Mouse (Mus musculus) limb, embryonic 10.5 days (tissue): ENCODE results near the gene Smarcc2. TPM values are rescaled to one million over a fixed set of nuclear protein-coding genes. Genes with fewer than 3 reads are reported as not detected.
A peak's percentile ranks its signal among the peaks of the same experiment; 100 is the strongest.
"Not testable (repeated sequence)": the region's sequence is repeated elsewhere in the genome, so short reads cannot be mapped to it uniquely, and the experiment has no call there.

ENCODE experiments used
- DNase-seq: peaks from one replicate; pipeline ENCODE4 v3.0.0-alpha.2; 2017; ENCODE audit warnings: low spot score
- H3K27ac ChIP-seq: fragments of 300-500 bp; sonication (generic); 2 replicates; pipeline ENCODE4 v1.5.1; 2016; ENCODE audit warnings: mild to moderate bottlenecking
- H3K27me3 ChIP-seq: fragments of 300-500 bp; sonication (generic); 2 replicates; pipeline ENCODE4 v1.6.1; 2016; ENCODE audit warnings: low read depth, mild to moderate bottlenecking; ENCODE audit not compliant: poor library complexity, severe bottlenecking
- H3K36me3 ChIP-seq: fragments of 300-500 bp; sonication (generic); 2 replicates; pipeline ENCODE4 v1.6.1; 2016; ENCODE audit warnings: mild to moderate bottlenecking, moderate library complexity
- H3K4me1 ChIP-seq: fragments of 300-500 bp; sonication (generic); 2 replicates; pipeline ENCODE4 v1.6.1; 2016
- H3K4me3 ChIP-seq: fragments of 300-500 bp; sonication (generic); 2 replicates; pipeline ENCODE4 v1.5.1; 2016; ENCODE audit warnings: mild to moderate bottlenecking, moderate library complexity
- H3K9me3 ChIP-seq: fragments of 300-500 bp; sonication (generic); replicated peaks from 2 replicates; pipeline ENCODE4 v1.6.1; 2016; ENCODE audit warnings: mild to moderate bottlenecking
- WGBS: fragments of 180-500 bp; shearing (Covaris S2); methylation state at CpG from one replicate; pipeline ENCODE4 v1.1.7; 2016; 5-methylcytosine and 5-hydroxymethylcytosine counted together
- polyA plus RNA-seq: library from polyadenylated mRNA; unstranded; fragments of >200 nt; fragmentation: Nextera tagmentation; extraction: Ambion mirVana; gene quantifications from 2 replicates; pipeline ENCODE4 v1.2.1, GENCODE M21; 2016

Gene Smarcc2
- polyA plus RNA-seq, 1 experiment from 2014 or later: 91.3 TPM

GRCm38 (mm10) chr10:128490912-128491311, 31.9 kb downstream of the Smarcc2 start:
- WGBS: 70% methylated on average over 5 of the region's 5 CpGs
- H3K27ac ChIP-seq: no peak overlapping the region
- H3K27me3 ChIP-seq: no peaks in the 10 kb centered on the region
- peaks cover 66% of the 10 kb centered on the region for H3K36me3 ChIP-seq
- no peak for DNase-seq
- H3K4me1 ChIP-seq: peaks cover 32% of the 10 kb centered on the region
- no peaks in the 10 kb centered on the region for H3K9me3 ChIP-seq
- H3K4me3 ChIP-seq: peak overlapping the region; percentile 65; the same call in 1 of the 2 replicates

- H3K4me3 ChIP-seq: peak overlapping the region; percentile 65
- no peak overlapping the region for H3K27ac ChIP-seq
- WGBS: 78% methylated on average over 6 of the region's 6 CpGs
- H3K9me3 ChIP-seq: no peaks in the 10 kb centered on the region
- peaks cover 34% of the 10 kb centered on the region for H3K4me1 ChIP-seq
- H3K27me3 ChIP-seq: no peaks in the 10 kb centered on the region
- no peak for DNase-seq
- peaks cover 60% of the 10 kb centered on the region for H3K36me3 ChIP-seq
These were observed 32.4 kb downstream of the Smarcc2 start for GRCm38 (mm10) chr10:128491495-128491894.

- not testable (repeated sequence) for H3K27ac ChIP-seq, H3K9me3 ChIP-seq, H3K27me3 ChIP-seq, DNase-seq
- Histone ChIP-seq H3K36me3 (peaks cover 54% of the 10 kb centered on the region), H3K4me1 (peaks cover 39% of the 10 kb centered on the region), H3K4me3 (peak overlapping the region; percentile 65)
- WGBS: 79% methylated on average over 8 of the region's 8 CpGs
These were observed 33.0 kb downstream of the Smarcc2 start for GRCm38 (mm10) chr10:128492051-128492450.

GRCm38 (mm10) chr10:128492633-128493311, 33.7 kb downstream of the Smarcc2 start:
- peak overlapping the region; percentile 90 for H3K27ac ChIP-seq
- 34% methylated on average over 12 of the region's 12 CpGs for WGBS
- H3K4me3 ChIP-seq: peak overlapping the region; percentile 65
- H3K27me3 ChIP-seq: peaks cover 7% of the 10 kb centered on the region
- peak; percentile 66 for DNase-seq
- H3K9me3 ChIP-seq: no peaks in the 10 kb centered on the region
- peaks cover 41% of the 10 kb centered on the region for H3K4me1 ChIP-seq
- H3K36me3 ChIP-seq: peaks cover 47% of the 10 kb centered on the region

GRCm38 (mm10) chr10:128493319-128493694, 34.3 kb downstream of the Smarcc2 start:
- peaks cover 42% of the 10 kb centered on the region for H3K36me3 ChIP-seq
- H3K27me3 ChIP-seq: peaks cover 7% of the 10 kb centered on the region
- peak overlapping the region; percentile 90 for H3K27ac ChIP-seq
- no peaks in the 10 kb centered on the region for H3K9me3 ChIP-seq
- DNase-seq: peak; percentile 47
- H3K4me1 ChIP-seq: peaks cover 46% of the 10 kb centered on the region
- peak overlapping the region; percentile 65 for H3K4me3 ChIP-seq
- 0% methylated on average over 12 of the region's 12 CpGs for WGBS

- DNase-seq: peak; percentile 98
- peak within 1 kb of the TSS; percentile 65 for H3K4me3 ChIP-seq
- no peaks in the 10 kb centered on the region for H3K9me3 ChIP-seq
- peaks cover 49% of the 10 kb centered on the region for H3K4me1 ChIP-seq
- peak within 1 kb of the TSS; percentile 90 for H3K27ac ChIP-seq
- H3K36me3 ChIP-seq: peaks cover 35% of the 10 kb centered on the region
- H3K27me3 ChIP-seq: peaks cover 7% of the 10 kb centered on the region
- under 1% methylated on average over 45 of the region's 45 CpGs for WGBS
These were observed 34.9 kb downstream of the Smarcc2 start, which contains the start of gene Myl6 for GRCm38 (mm10) chr10:128493695-128494666. TSS of gene Myl6 (minus strand) at chr10:128494145.

- Histone ChIP-seq H3K27me3 (peaks cover 7% of the 10 kb centered on the region), H3K4me1 (peaks cover 54% of the 10 kb centered on the region), H3K9me3 (no peaks in the 10 kb centered on the region), H3K4me3 (peak overlapping the region; percentile 65), H3K36me3 (peaks cover 27% of the 10 kb centered on the region), H3K27ac (peak overlapping the region; percentile 90)
- 62% methylated on average over 11 of the region's 11 CpGs for WGBS
- no peak for DNase-seq
These were observed 35.7 kb downstream of the Smarcc2 start for GRCm38 (mm10) chr10:128494667-128495245.

- H3K4me1 ChIP-seq: peaks cover 54% of the 10 kb centered on the region
- H3K4me3 ChIP-seq: peak overlapping the region; percentile 65
- peaks cover 22% of the 10 kb centered on the region for H3K36me3 ChIP-seq
- DNase-seq: no peak
- no peaks in the 10 kb centered on the region for H3K9me3 ChIP-seq
- 88% methylated on average over 2 of the region's 2 CpGs for WGBS
- H3K27ac ChIP-seq: no peak overlapping the region
- H3K27me3 ChIP-seq: peaks cover 7% of the 10 kb centered on the region
These were observed 36.2 kb downstream of the Smarcc2 start for GRCm38 (mm10) chr10:128495270-128495669.

GRCm38 (mm10) chr10:128495903-128496302, 36.9 kb downstream of the Smarcc2 start:
- H3K9me3 ChIP-seq: no peaks in the 10 kb centered on the region
- H3K4me3 ChIP-seq: no peak overlapping the region
- no peak overlapping the region for H3K27ac ChIP-seq
- WGBS: 77% methylated on average over 4 of the region's 4 CpGs
- H3K4me1 ChIP-seq: peaks cover 53% of the 10 kb centered on the region
- peaks cover 16% of the 10 kb centered on the region for H3K36me3 ChIP-seq
- peaks cover 7% of the 10 kb centered on the region for H3K27me3 ChIP-seq
- DNase-seq: no peak

- Histone ChIP-seq H3K27ac (no peak overlapping the region), H3K4me1 (peaks cover 46% of the 10 kb centered on the region)
These were observed 37.5 kb downstream of the Smarcc2 start for GRCm38 (mm10) chr10:128496509-128497077.

GRCm38 (mm10) chr10:128497134-128497737, 38.2 kb downstream of the Smarcc2 start:
- H3K27me3 ChIP-seq: peaks cover 7% of the 10 kb centered on the region
- H3K4me3 ChIP-seq: peak overlapping the region; percentile 14; the same call in 1 of the 2 replicates
- H3K9me3 ChIP-seq: no peaks in the 10 kb centered on the region
- peaks cover 2% of the 10 kb centered on the region; the same call in 1 of the 2 replicates for H3K36me3 ChIP-seq
- H3K27ac ChIP-seq: no peak overlapping the region
- 45% methylated on average over 6 of the region's 6 CpGs for WGBS
- peaks cover 40% of the 10 kb centered on the region for H3K4me1 ChIP-seq
- DNase-seq: no peak

More at GRCm38 (mm10) chr10:128496509-128497077, 37.5 kb downstream of the Smarcc2 start:
- no peak for DNase-seq
- Histone ChIP-seq H3K9me3 (no peaks in the 10 kb centered on the region), H3K4me3 (peak overlapping the region; percentile 14; the same call in 1 of the 2 replicates), H3K36me3 (peaks cover 9% of the 10 kb centered on the region), H3K27me3 (peaks cover 7% of the 10 kb centered on the region)
- 43% methylated on average over 6 of the region's 6 CpGs for WGBS

GRCm38 (mm10) chr10:128498590-128498989, 39.5 kb downstream of the Smarcc2 start, which contains the start of gene Myl6b:
TSS of gene Myl6b (minus strand) at chr10:128498685.
- H3K27me3 ChIP-seq: peaks cover 7% of the 10 kb centered on the region
- peak within 1 kb of the TSS; percentile 65 for H3K4me3 ChIP-seq
- H3K9me3 ChIP-seq: no peaks in the 10 kb centered on the region
- H3K4me1 ChIP-seq: peaks cover 33% of the 10 kb centered on the region
- H3K27ac ChIP-seq: peak within 1 kb of the TSS; percentile 85
- peak; percentile 97 for DNase-seq
- H3K36me3 ChIP-seq: 0 out of 2 replicates have a peak, but pooled peaks cover 3% of the 10 kb centered on the region
- WGBS: under 1% methylated on average over 27 of the region's 27 CpGs
